ENCODE assay signal across 29 mouse cellular contexts in the genomic region with DNA sequence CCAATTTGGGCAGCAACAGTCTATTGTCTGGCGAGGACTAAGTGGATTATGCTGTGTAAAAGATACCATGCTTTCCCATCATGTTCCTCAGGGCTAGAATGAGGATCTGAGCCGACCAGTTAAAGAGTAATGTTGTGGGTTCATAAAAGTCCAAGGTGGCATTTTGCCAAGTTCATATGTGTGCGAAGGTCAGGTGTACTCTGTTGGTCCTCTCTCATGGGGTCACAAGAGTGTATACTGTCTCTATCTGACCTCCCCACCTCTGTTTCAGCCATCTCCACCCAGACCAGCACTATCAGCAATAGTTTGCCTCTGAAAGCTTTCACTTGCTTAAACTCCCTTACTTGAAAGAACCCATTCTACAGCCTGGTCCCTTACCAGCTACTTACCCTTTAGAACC. TPM values are rescaled to one million over a fixed set of nuclear protein-coding genes. Genes with fewer than 3 reads are reported as not detected.
A peak's percentile ranks its signal among the peaks of the same experiment; 100 is the strongest.
DNase-seq lines count a peak whose midpoint lies in the region; ATAC-seq and TF ChIP-seq lines count a peak whose summit lies in the region.
"Had no signal": no experiment of that assay in that cellular context is flagged by ENCODE, and none has a peak within 500 bp of the region (broad histone marks: within the 10 kb centered on the region; RNA-seq: fewer than 3 reads in every experiment).

No protein-coding gene starts in this region.

- peak; percentile 7 for DNase-seq in kidney, adult 2 months
- no peak for DNase-seq in kidney, postnatal 10 days
- DNase-seq in liver: no peak
- DNase-seq in lung, postnatal 14 days: no peak
- DNase-seq in adrenal gland, adult (ENCODE audit: inconsistent age in 2 of 2, low spot score in 1 of 2): no peak
- DNase-seq: adrenal gland, adult 2 months; adrenal gland, postnatal 14 days; cerebellum, adult 11 months; cerebellum, adult 2 months; cerebellum, adult 9-11 months; cerebellum, postnatal 25 days; gastrocnemius, postnatal 25 days; heart, adult 18-20 months; heart, postnatal 10 days; heart, postnatal 36 days had no signal

- H3K27ac ChIP-seq in kidney, adult 2 months (ENCODE audit: insufficient read depth, low read depth, low read length): no peak overlapping the region
- no peak overlapping the region for H3K27ac ChIP-seq in liver, embryonic 15.5 days (replicated peaks)
- H3K27ac ChIP-seq in intestine, embryonic 16.5 days (ENCODE audit: low read length): no peak overlapping the region
- peak overlapping the region; percentile 89; the same call in 1 of the 2 replicates for H3K27ac ChIP-seq in small intestine, adult 2 months (ENCODE audit: insufficient read depth, low read depth, low read length)
- H3K27ac ChIP-seq: embryonic facial prominence, embryonic 12.5 days; embryonic facial prominence, embryonic 15.5 days; forebrain, embryonic 12.5 days; forebrain, embryonic 15.5 days; heart, embryonic 15.5 days; hindbrain, embryonic 10.5 days; hindbrain, embryonic 13.5 days had no signal

- no peaks in the 10 kb centered on the region for H3K9me3 ChIP-seq in liver, embryonic 15.5 days (replicated peaks)
- H3K9me3 ChIP-seq in intestine, embryonic 16.5 days (ENCODE audit: control insufficient read depth, low read length): no peaks in the 10 kb centered on the region
- H3K9me3 ChIP-seq: embryonic facial prominence, embryonic 15.5 days; forebrain, embryonic 12.5 days; forebrain, embryonic 15.5 days; G1E; heart, embryonic 12.5 days; heart, embryonic 15.5 days; hindbrain, embryonic 13.5 days had no signal

- no peak for TF ChIP-seq CTCF in kidney, adult 2 months (conservative IDR thresholded peaks at IDR 0.05; ENCODE audit: insufficient read depth, insufficient read length, low read depth, low read length)
- no peak for TF ChIP-seq CTCF in small intestine, adult 2 months (IDR thresholded peaks at IDR 0.05; ENCODE audit: extremely low read depth, insufficient read length, insufficient replicate concordance, low read depth, low read length)

- H3K9ac ChIP-seq in liver, embryonic 15.5 days: no peak overlapping the region
- H3K9ac ChIP-seq in intestine, embryonic 16.5 days (ENCODE audit: low read depth, low read length): no peak overlapping the region
- H3K9ac ChIP-seq: embryonic facial prominence, embryonic 12.5 days; embryonic facial prominence, embryonic 15.5 days; forebrain, embryonic 12.5 days; forebrain, embryonic 15.5 days; heart, embryonic 12.5 days; heart, embryonic 15.5 days; hindbrain, embryonic 13.5 days had no signal

- peak; percentile 18; the same call in 1 of the 2 replicates for ATAC-seq in liver, embryonic 15.5 days (ENCODE audit: insufficient read depth)
- ATAC-seq in intestine, embryonic 16.5 days: peak; percentile 58; the same call in 1 of the 2 replicates
- ATAC-seq: forebrain, embryonic 15.5 days; Patski had no signal

- H3K4me3 ChIP-seq in kidney, adult 2 months (ENCODE audit: insufficient read depth, low read depth, low read length): no peak overlapping the region
- no peak overlapping the region for H3K4me3 ChIP-seq in liver, embryonic 15.5 days (replicated peaks)
- no peak overlapping the region for H3K4me3 ChIP-seq in intestine, embryonic 16.5 days (ENCODE audit: low read length)
- no peak overlapping the region for H3K4me3 ChIP-seq in small intestine, adult 2 months (ENCODE audit: low read depth, low read length)
- H3K4me3 ChIP-seq: embryonic facial prominence, embryonic 12.5 days; embryonic facial prominence, embryonic 15.5 days; erythroblast, embryonic 14.5 days; forebrain, embryonic 12.5 days; forebrain, embryonic 15.5 days; heart, embryonic 12.5 days; heart, embryonic 15.5 days; hindbrain, embryonic 10.5 days; hindbrain, embryonic 13.5 days had no signal

- H3K4me1 ChIP-seq in kidney, adult 2 months (ENCODE audit: control insufficient read depth, insufficient read depth, low read length): no peaks in the 10 kb centered on the region
- H3K4me1 ChIP-seq in liver, embryonic 15.5 days (replicated peaks): no peaks in the 10 kb centered on the region
- H3K4me1 ChIP-seq in intestine, embryonic 16.5 days (ENCODE audit: control insufficient read depth, insufficient read depth, low read length): no peaks in the 10 kb centered on the region
- H3K4me1 ChIP-seq in small intestine, adult 2 months (ENCODE audit: control insufficient read depth, insufficient read depth, insufficient read length, low read length): peaks cover 21% of the 10 kb centered on the region
- H3K4me1 ChIP-seq: embryonic facial prominence, embryonic 12.5 days; embryonic facial prominence, embryonic 15.5 days; forebrain, embryonic 12.5 days; forebrain, embryonic 15.5 days; heart, embryonic 12.5 days; heart, embryonic 15.5 days; hindbrain, embryonic 10.5 days; hindbrain, embryonic 13.5 days had no signal

- no peak for TF ChIP-seq POLR2A in kidney, adult 2 months (IDR thresholded peaks at IDR 0.05; ENCODE audit: low read depth, low read length)
- TF ChIP-seq POLR2A in small intestine, adult 2 months (IDR thresholded peaks at IDR 0.05; ENCODE audit: low read depth, low read length): no peak

- 65% methylated on average over 3 of the region's 3 CpGs for WGBS in kidney, adult 2 months
- WGBS in liver, embryonic 15.5 days (ENCODE audit: insufficient replicate concordance): 55% methylated on average over 3 of the region's 3 CpGs
- WGBS in intestine, embryonic 16.5 days: 75% methylated on average over 3 of the region's 3 CpGs
- WGBS in small intestine, adult 2 months: 28% methylated on average over 3 of the region's 3 CpGs

- no peaks in the 10 kb centered on the region for H3K27me3 ChIP-seq in kidney, adult 2 months (replicated peaks; ENCODE audit: control insufficient read depth, insufficient read depth, low read length)
- no peaks in the 10 kb centered on the region for H3K27me3 ChIP-seq in liver, embryonic 15.5 days
- H3K27me3 ChIP-seq in intestine, embryonic 16.5 days (replicated peaks; ENCODE audit: control insufficient read depth, insufficient read depth, low read length): no peaks in the 10 kb centered on the region
- H3K27me3 ChIP-seq in small intestine, adult 2 months (ENCODE audit: control insufficient read depth, insufficient read depth, low read length): no peaks in the 10 kb centered on the region
- H3K27me3 ChIP-seq: embryonic facial prominence, embryonic 12.5 days; embryonic facial prominence, embryonic 15.5 days; forebrain, embryonic 12.5 days; forebrain, embryonic 15.5 days; hindbrain, embryonic 13.5 days had no signal

- no peak overlapping the region for H3K4me2 ChIP-seq in liver, embryonic 15.5 days
- H3K4me2 ChIP-seq in intestine, embryonic 16.5 days (ENCODE audit: low read depth, low read length): no peak overlapping the region
- H3K4me2 ChIP-seq: embryonic facial prominence, embryonic 12.5 days; embryonic facial prominence, embryonic 15.5 days; forebrain, embryonic 12.5 days; forebrain, embryonic 15.5 days; heart, embryonic 12.5 days; heart, embryonic 15.5 days; hindbrain, embryonic 13.5 days had no signal

- H3K36me3 ChIP-seq in kidney, adult 2 months (ENCODE audit: control insufficient read depth, insufficient read depth, low read length): no peaks in the 10 kb centered on the region
- H3K36me3 ChIP-seq in liver, embryonic 15.5 days (replicated peaks): no peaks in the 10 kb centered on the region
- no peaks in the 10 kb centered on the region for H3K36me3 ChIP-seq in intestine, embryonic 16.5 days (ENCODE audit: control insufficient read depth, insufficient read depth, low read length)
- H3K36me3 ChIP-seq in small intestine, adult 2 months (ENCODE audit: control insufficient read depth, insufficient read depth, low read length): no peaks in the 10 kb centered on the region
- H3K36me3 ChIP-seq: embryonic facial prominence, embryonic 12.5 days; embryonic facial prominence, embryonic 15.5 days; forebrain, embryonic 12.5 days; forebrain, embryonic 15.5 days; G1E; heart, embryonic 12.5 days; heart, embryonic 15.5 days; hindbrain, embryonic 10.5 days; hindbrain, embryonic 13.5 days had no signal

RNA-seq across cellular contexts. Expression of a gene that starts 9.7 kb away (rescaled TPM):
- not detected in 2 replicates for polyA plus RNA-seq in kidney, adult 2 months (2012; rRNA removed)
- polyA plus RNA-seq in liver, embryonic 15.5 days (2015; fragmentation: Nextera tagmentation; extraction: Ambion mirVana): 0.07 TPM in 1 of 2 replicates, not detected in the other
- not detected in 2 replicates for polyA plus RNA-seq in intestine, embryonic 16.5 days (2015; fragmentation: Nextera tagmentation; extraction: Ambion mirVana)
- polyA plus RNA-seq in small intestine, adult 2 months (2012; rRNA removed): 40.2 and 48.9 TPM in 2 replicates
- polyA plus RNA-seq: cerebellum, adult 2 months; embryonic facial prominence, embryonic 12.5 days; embryonic facial prominence, embryonic 15.5 days; erythroblast, embryonic 14.5 days; forebrain, embryonic 12.5 days; forebrain, embryonic 15.5 days; G1E; heart, embryonic 12.5 days; heart, embryonic 15.5 days; hindbrain, embryonic 10.5 days; hindbrain, embryonic 13.5 days; Patski had no signal

Comparison
In these comparisons a context has a peak if more than half of its experiments do, and no peak if none do; other contexts are left out.
1. RNA of a gene that starts 9.7 kb away (polyA plus RNA-seq): 40.2 to 48.9 TPM in small intestine, adult 2 months; 0.07 TPM in liver, embryonic 15.5 days, not detected in kidney, adult 2 months and not detected in intestine, embryonic 16.5 days; every median in the first group is over 10 times any median in the second.